Mouse (Mus musculus) testis, adult 2 months (tissue): ENCODE results near the gene Gpr153. TPM values are rescaled to one million over a fixed set of nuclear protein-coding genes. Genes with fewer than 3 reads are reported as not detected.
"Not testable (repeated sequence)": the region's sequence is repeated elsewhere in the genome, so short reads cannot be mapped to it uniquely, and the experiment has no call there.

Experiments used
- H3K27ac ChIP-seq: fragments of 200-500 bp; 2 replicates; pipeline ENCODE4 v1.5.1; 2012; ENCODE audit warnings: low read depth, low read length; ENCODE audit not compliant: control insufficient read depth, insufficient read depth
- H3K27me3 ChIP-seq: fragments of 200-500 bp; 2 replicates; pipeline ENCODE4 v1.6.1; 2012; ENCODE audit warnings: mild to moderate bottlenecking, low read length, moderate library complexity; ENCODE audit not compliant: control insufficient read depth, insufficient read depth
- H3K36me3 ChIP-seq: fragments of 200-500 bp; 2 replicates; pipeline ENCODE4 v1.6.1; 2012; ENCODE audit warnings: mild to moderate bottlenecking, low read length; ENCODE audit not compliant: control insufficient read depth, insufficient read depth
- H3K4me1 ChIP-seq: fragments of 200-500 bp; 2 replicates; pipeline ENCODE4 v1.6.1; 2012; ENCODE audit warnings: low read length; ENCODE audit not compliant: control insufficient read depth, insufficient read depth
- H3K4me3 ChIP-seq: fragments of 200-500 bp; 2 replicates; pipeline ENCODE4 v1.5.1; 2012; ENCODE audit warnings: low read depth, mild to moderate bottlenecking, low read length, moderate library complexity, mixed read lengths; ENCODE audit not compliant: control insufficient read depth
- CTCF ChIP-seq: fragments of 200-500 bp; IDR thresholded peaks from 2 replicates; pipeline ENCODE4 v1.5.1; 2012; ENCODE audit warnings: low read depth, mild to moderate bottlenecking, inconsistent platforms, low read length, moderate library complexity; ENCODE audit not compliant: control insufficient read depth, insufficient read depth, insufficient replicate concordance
- POLR2A ChIP-seq: fragments of 200-500 bp; IDR thresholded peaks from 2 replicates; pipeline ENCODE4 v1.6.1; 2012; ENCODE audit warnings: low read depth, mild to moderate bottlenecking, inconsistent platforms, low read length, moderate library complexity; ENCODE audit not compliant: control insufficient read depth
- polyA plus RNA-seq: library from polyadenylated mRNA; depleted of rRNA; stranded (reverse); fragments of >200 nt; gene quantifications from 2 replicates; pipeline ENCODE4 v1.2.3, GENCODE M21; 2012; rRNA removed

Gpr153 gene
- 17.2 and 18.9 TPM in 2 replicates for polyA plus RNA-seq

DNA sequence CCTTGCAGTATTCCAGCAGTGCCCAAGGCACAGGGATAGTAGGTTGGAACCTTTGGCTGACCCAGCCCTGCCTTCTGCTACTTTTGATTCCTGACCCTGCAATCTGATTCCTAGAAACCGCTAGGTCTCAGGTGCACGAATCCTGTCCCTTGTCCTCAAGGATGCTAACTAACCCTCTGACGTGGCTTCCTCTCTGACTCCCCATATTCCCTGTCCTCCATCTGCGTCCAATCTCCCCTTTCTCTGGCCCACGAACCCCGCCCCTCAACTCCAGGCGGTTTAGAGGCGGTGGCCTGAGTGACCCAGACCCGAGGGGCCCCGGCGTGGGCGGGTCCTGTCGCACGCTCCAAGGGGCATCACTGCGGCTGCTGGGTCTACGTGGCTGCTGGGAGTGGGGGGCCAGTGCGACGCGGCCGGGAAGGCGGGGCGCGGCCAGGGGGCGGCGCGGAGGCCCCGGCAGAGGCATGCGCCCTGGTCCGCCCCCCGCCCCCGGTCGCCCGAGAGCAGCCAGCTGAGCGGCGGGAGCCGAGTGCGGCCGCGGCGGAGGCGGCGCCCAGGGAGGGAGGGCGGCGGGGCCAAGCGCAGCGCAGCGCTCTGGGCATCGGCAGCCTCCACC, at the start of gene Gpr153:
Gpr153 (plus strand) TSS at position 612 of the 616 bp plus-strand sequence.
- H3K4me1 ChIP-seq = peaks cover 8% of the 10 kb centered on the region
- TF ChIP-seq CTCF (no peak), POLR2A (no peak)

DNA sequence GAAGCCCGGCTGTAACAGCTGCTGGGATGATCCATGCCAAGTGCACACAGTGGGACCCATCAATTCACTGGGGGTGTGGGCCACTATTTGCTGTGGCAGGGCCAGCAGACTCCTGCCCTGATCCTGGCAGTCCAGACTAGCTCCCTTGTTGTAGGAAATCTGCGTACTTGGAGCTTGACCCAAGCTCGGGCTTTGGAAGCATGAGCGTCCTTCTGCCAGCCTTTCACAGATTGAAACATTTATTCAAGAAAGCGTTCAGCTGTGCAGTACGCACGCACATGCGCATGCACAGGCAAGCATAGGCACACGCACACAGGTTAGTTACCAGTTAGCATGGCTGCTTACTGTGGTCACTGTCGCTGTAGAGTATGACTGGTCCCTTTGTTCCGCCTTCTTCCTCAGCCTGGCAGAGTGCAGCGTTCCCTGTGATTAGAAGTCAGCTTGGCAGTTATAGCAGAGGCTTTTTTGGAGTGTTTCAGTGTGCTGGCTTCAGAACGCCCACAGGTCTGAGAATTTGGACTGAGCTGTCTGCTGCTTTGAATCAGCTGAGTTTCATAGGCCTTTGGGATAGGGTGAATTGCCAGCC, 47.0 kb upstream of the Gpr153 start:
- H3K27ac ChIP-seq = no peak overlapping the region
- peaks cover 2% of the 10 kb centered on the region for H3K36me3 ChIP-seq
- no peak overlapping the region for H3K4me3 ChIP-seq
- no peaks in the 10 kb centered on the region for H3K27me3 ChIP-seq
- TF ChIP-seq CTCF (no peak), POLR2A (no peak)
- no peaks in the 10 kb centered on the region; the same call in 1 of the 2 replicates for H3K4me1 ChIP-seq

More for the DNA sequence above, at the start of gene Gpr153:
- Histone ChIP-seq H3K27me3 (no peaks in the 10 kb centered on the region), H3K27ac (peak within 1 kb of the TSS; percentile 59), H3K36me3 (no peaks in the 10 kb centered on the region), H3K4me3 (peak within 1 kb of the TSS; percentile 65)

DNA sequence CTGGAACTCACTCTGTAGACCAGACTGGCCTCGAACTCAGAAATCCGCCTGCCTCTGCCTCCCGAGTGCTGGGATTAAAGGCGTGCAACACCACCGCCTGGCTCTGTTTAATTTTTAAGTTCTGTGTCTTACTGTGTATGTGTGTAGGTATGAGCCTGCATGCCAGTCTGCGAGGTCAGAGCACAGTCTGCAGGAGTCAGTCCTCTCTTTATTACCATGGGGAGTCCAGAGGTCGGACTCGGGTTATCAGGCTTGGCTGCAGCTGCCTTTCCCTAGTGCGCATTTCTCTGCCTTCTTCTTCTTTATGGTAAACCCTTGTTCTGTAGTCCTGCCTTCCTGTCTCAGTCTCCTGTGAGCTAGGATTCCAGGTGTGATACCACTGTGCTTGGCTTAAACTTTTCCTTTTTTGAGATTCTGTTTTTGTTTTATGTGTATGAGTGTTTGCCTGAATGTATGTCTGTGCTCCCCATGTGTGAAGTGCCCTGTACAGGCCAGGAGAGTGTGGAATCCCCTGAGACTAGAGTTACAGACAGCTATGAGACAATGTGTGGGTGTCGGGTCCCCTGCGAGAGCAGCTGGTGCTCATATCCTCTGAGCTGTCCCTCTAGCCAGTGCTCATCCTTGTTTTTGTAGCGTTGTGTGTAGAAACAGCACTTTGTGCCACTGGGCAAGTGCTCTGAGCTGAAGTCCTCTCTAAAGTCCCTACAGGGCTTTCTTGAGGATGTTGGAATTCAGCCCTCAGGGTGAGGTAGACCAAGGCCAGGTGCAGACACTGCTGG, 46.1 kb upstream of the Gpr153 start:
- Histone ChIP-seq H3K36me3 (peaks cover 2% of the 10 kb centered on the region), H3K4me3 (no peak overlapping the region), H3K4me1 (no peaks in the 10 kb centered on the region; the same call in 1 of the 2 replicates), H3K27me3 (no peaks in the 10 kb centered on the region), H3K27ac (no peak overlapping the region)
- TF ChIP-seq CTCF = no peak
- no peak for TF ChIP-seq POLR2A

DNA sequence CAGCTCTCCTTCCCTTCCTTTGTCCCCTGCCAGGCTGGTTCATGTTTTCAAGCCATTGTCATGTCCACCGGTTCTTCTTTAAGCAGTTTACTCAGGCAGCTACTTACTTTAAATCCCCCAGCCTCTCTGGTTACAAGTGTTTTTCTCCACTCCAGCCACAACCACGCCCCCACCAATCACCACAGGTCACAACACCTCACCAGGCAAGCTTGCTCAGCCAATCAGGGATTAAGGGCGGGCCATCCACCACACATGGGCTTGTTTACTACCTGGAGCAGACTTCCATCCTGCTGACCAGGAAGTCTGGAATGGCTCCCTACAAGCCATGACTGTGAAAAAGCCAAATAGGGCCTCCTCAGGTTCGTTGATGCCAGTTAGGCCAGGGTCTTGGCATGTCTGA, 43.7 kb upstream of the Gpr153 start:
- H3K4me1 ChIP-seq, H3K27ac ChIP-seq, H3K27me3 ChIP-seq, H3K4me3 ChIP-seq, H3K36me3 ChIP-seq: not testable (repeated sequence)

DNA sequence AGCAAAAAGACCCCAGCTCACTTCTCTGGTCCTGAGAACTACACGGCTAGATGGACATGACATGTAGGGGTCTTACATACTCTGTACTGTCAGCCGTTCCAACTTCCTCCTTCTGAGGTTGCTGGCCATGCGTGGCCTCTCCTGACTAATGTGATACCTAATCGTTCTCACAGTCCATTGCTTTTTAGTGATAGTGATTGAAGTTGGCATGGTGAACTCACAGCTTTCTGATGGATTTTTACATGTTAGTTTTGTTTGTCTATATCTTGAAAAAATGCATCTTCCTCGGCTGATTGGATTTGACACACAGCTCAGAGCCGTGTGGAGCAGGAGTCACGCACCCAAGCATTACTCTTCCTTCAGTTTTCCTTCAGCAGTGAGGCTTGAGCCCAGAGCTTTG, 42.7 kb upstream of the Gpr153 start:
- H3K36me3 ChIP-seq = peaks cover 2% of the 10 kb centered on the region; the same call in 1 of the 2 replicates
- H3K27me3 ChIP-seq = no peaks in the 10 kb centered on the region
- no peaks in the 10 kb centered on the region; the same call in 1 of the 2 replicates for H3K4me1 ChIP-seq
- TF ChIP-seq CTCF (no peak), POLR2A (no peak)
- H3K4me3 ChIP-seq = no peak overlapping the region
- H3K27ac ChIP-seq = no peak overlapping the region

DNA sequence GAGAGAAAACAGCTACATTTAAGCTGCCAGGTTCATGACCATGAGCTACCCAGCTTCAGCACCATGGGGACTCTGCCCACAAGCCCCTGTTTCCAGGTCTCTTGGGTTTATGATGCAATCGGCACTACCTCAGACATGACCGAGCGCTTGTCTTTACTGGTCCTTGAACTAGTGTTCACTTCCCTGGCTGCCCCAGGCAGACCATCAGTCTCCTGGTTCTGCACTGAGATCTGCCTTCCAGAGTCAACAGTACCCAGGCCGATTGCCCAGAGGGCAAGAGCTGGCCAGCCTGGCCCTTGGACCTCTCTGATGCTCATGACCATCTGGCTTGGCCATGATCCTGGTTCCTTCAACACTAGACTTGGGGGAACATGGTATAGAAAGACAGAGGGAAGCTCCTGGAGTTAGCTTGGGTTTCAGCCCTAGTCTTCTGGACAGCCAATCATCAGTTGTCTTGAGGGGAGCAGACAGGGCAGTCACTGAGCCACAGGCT, 41.6 kb upstream of the Gpr153 start:
- peak overlapping the region; percentile 50 for H3K4me3 ChIP-seq
- TF ChIP-seq POLR2A = no peak
- no peak for TF ChIP-seq CTCF
- H3K27me3 ChIP-seq = no peaks in the 10 kb centered on the region
- H3K4me1 ChIP-seq = no peaks in the 10 kb centered on the region
- peaks cover 2% of the 10 kb centered on the region; the same call in 1 of the 2 replicates for H3K36me3 ChIP-seq
- no peak overlapping the region for H3K27ac ChIP-seq

DNA sequence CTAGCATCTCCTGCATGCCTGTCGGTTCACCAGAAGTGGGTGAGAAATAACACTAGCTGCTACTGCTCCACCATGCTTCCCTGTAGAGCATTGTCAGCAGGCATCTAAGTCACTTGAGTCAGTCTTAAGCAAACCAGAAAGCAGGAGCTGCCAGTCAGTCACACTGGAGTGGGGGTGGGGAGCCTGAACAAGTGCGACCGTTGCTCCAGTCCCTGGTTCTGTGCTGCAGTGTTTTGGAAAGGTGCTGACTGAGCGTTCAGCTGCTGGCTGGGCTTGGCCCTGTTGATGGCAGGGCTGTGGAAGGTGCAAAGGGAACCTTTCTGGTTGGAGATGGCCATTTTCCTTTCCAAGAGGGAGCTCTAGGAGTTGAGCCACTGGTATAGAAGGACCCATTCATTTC, 34.1 kb upstream of the Gpr153 start:
- Histone ChIP-seq H3K27ac (no peak overlapping the region), H3K4me3 (no peak overlapping the region), H3K36me3 (peaks cover 1% of the 10 kb centered on the region), H3K27me3 (no peaks in the 10 kb centered on the region), H3K4me1 (no peaks in the 10 kb centered on the region)
- no peak for TF ChIP-seq POLR2A
- no peak for TF ChIP-seq CTCF

DNA sequence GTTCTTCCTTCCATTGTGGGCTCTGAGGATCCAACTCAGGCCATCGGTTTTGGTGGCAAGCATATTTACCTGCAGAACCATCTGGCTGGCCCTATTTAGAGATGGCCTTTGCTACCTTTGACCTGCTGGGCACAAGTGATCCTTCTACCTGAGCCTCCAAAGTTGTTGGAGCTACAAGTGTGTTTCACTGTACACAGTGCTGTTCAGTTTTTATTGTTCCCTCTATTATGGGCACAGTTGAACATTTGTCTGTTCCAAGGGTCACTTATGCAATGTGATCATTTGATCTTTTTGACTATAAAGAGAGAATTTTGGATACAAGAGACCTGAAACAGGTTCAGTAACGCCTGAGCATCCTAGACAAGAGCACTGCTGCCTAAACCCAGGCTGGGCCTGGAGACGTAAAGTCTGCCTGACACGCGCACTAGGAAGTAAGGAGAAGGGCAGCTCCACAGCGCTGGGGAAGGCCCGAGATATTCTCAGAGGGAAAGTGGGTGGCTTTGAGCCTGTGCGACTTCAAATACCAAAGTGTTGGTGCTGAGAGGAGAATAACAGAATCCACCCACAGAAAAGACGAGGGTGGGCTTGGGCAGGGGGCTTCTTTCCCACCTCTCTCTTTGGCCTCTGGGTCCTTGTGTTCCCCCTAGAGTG, 30.7 kb upstream of the Gpr153 start:
- H3K4me1 ChIP-seq = no peaks in the 10 kb centered on the region
- TF ChIP-seq CTCF (no peak), POLR2A (no peak)
- H3K4me3 ChIP-seq = no peak overlapping the region
- H3K27me3 ChIP-seq = no peaks in the 10 kb centered on the region
- H3K36me3 ChIP-seq = no peaks in the 10 kb centered on the region
- H3K27ac ChIP-seq = no peak overlapping the region
